Mouse (Mus musculus): ENCODE results near the gene Mllt6.

DNA sequence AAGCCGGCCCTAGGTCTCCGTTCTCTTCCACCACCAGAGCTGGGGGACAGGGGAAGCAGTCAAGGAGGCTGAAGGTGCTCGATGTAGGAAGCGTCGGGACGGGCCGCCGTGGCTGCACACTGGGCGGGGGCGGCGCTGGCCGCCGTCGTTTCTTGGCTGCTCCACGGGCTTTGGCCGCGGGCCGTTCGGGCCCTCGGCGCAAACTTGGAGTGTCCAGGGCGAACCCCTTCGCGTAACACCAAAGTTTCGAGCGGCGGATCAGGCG, 35.0 kb upstream of the Mllt6 start:
- no peak for TF ChIP-seq KAT2A (IDR thresholded peaks at IDR 0.05; ENCODE audit: insufficient replicate concordance, low read length)
- no peak for TF ChIP-seq EP300 (IDR thresholded peaks at IDR 0.05; ENCODE audit: low read length)
- no peak for TF ChIP-seq ZC3H11A (IDR thresholded peaks at IDR 0.05; ENCODE audit: low read depth, low read length)
- no peak for TF ChIP-seq MAX (IDR thresholded peaks at IDR 0.05; ENCODE audit: low read length)
